Mouse (Mus musculus) retina, adult 2 months (tissue): ENCODE data around the gene Ell2.

Experiments
- DNase-seq: peaks from one replicate; pipeline ENCODE4 v3.0.0-alpha.2; 2012; ENCODE audit warnings: low read depth, low spot score

Ell2 gene

DNA sequence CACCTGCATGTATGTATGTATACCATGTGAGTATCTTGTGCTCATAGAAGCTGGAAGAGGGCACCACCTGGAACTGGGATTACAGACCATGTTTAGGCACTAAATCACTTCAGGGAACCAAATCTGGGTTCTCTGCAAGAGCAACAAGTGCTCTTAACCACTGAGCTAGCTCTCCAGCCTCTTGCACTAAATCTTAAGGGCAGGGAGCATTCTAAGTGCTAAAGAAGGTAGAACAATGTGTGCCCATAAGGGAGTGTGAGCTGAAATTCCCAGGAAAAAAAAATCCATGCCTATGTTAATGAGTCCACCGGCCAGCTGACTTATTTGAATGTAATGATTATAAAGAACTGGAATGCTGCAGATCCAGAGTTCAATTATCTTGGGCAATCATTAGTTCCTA, 101.4 kb downstream of the Ell2 start:
- DNase-seq, result no peak

DNA sequence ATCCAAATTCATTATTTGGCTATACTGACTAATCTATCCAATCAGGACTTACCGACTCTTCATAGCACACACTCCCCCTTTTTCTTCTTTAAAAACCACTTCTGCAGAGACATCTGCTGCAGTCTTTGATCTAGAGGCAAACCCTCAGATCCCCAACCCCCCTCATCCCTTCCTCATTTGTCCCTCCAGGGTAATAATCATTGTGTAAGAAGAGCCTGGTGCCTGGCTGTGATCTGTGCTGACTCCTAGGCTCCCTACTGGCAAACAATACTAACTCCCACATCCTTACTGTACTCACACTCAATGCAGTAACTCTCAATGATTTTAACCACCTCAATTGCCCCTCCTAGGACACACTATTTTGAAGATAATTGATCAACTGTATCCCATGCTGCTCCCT, 103.4 kb downstream of the Ell2 start:
- DNase-seq, result no peak

DNA sequence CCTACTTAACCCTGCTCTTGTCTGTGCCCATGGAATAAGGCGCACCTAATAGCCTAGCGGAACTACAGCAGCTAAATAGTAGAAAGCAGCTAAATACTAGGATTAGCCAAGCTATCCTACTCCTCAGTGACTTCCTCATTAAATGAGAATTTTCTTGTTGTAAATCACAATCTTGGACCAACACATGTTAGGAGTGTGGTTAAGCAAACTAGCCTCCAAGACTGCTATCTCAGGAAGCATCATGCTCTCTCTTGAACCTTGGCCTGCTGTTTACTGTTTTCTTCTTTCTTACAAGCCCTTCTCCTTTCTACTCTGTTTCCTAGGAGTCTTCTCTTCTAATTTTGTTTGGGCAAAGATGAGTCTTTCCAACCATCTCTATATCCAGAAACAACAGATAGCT, 110.6 kb downstream of the Ell2 start:
- DNase-seq, result no peak

DNA sequence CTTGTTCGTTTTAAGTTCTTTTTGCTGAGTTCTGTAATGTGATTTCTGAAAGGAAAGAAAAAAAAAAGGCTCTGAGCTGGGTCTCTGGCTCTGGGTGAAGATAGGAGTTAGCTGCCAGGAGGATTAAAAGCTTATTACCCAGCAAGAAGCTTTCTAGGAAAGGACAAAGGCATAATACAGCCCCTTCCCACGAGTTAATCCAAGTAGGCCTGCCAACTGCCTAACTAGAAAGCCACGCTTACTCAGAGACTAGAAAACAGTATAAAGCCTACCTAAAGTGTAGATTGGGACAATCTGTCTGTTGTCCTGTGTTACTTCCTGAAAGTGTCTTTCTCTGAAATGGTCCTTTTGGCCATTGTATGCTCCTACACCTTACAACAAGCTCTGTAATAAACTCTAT, 111.9 kb downstream of the Ell2 start:
- DNase-seq, result no peak

DNA sequence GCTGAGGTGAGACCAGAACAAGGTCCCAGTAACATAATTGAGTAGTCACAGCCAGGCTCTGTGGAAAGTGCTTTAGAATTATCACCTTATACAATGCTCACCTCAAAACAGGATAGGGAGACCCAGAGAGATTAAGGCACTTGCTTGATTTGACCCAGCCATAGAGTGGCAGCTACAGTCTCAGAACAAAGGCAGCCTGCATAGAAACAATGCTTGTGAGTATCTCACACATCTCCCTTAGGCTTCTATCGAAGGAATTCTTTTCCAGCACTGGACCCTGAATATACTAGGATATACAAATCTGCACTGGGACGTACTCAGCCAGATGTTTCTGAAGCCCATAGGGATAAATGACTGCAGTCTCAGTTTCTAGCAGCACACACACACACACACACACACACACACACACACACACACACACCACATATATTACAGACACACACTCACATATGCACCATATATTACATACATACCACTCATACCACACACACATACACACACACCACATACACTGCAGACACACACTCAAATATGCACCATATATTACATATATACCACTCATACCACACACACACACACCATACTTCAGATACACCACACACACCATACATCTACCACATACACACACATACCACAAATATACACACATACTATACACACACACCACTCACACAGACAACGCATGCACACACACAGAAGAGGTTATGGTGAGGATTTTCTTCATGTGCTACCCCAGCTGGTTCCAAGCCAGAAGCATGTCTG, 112.6 kb downstream of the Ell2 start:
- no peak for DNase-seq

DNA sequence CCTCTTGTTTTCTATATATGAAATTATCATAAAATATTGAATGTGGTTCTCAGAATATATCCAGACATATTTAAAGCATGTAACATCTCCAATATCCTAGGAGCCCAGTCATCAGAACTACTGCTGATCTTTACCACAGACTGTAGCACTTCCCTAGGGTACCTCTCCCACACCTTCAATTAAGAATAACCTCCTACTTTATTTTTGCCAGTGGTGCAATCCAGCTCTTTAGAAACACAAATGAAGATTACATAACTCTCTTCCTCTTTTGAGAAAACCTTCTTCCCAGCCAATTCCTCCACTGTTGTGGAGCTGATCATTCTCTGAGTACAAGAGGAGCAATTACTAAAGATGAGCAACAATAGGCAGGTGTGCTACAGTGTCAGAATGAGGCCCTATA, 113.3 kb downstream of the Ell2 start:
- DNase-seq, result no peak
